Mouse (Mus musculus) spleen, adult 2 months (tissue): ENCODE measurements around the gene Fam168a.

Source experiments
- CTCF ChIP-seq: fragments of 200-500 bp; IDR thresholded peaks from 2 replicates; pipeline ENCODE4 v1.5.1; 2011; ENCODE audit warnings: mild to moderate bottlenecking, inconsistent platforms; ENCODE audit not compliant: insufficient read depth, insufficient read length, insufficient replicate concordance; ENCODE audit errors: extremely low read depth
- POLR2A ChIP-seq: fragments of 200-500 bp; IDR thresholded peaks from 2 replicates; pipeline ENCODE4 v1.6.1; 2011; ENCODE audit warnings: low read depth, low read length, inconsistent platforms

DNA sequence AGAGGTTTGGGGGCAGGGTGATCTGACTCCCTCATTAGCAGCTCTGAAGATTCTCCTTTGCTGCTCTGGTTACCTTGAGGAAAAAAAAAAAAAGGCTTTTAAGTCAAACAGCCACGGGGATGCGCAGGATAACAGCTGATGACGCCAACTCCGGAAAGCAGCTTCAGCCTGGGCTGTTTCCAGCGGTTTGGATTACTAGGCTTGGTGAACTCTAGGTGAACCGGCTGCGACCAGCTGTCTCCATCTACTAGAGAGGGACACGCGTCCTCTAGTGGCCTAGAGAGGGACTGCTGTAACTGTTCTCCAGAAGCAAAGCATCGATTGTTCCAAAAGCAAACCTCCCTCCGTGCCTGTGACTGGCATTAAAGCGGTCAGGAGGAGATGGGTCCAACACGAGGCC lies 43.2 kb upstream of the Fam168a start:
- no peak for TF ChIP-seq POLR2A
- TF ChIP-seq CTCF: peak; percentile 68; the same call in 1 of the 2 replicates
